Mouse (Mus musculus): ENCODE data around the gene Faim. TPM values are rescaled to one million over a fixed set of nuclear protein-coding genes. Genes with fewer than 3 reads are reported as not detected.

The Faim gene
- polyA plus RNA-seq, 1 experiment from 2014 or later, result 16.2 TPM

DNA sequence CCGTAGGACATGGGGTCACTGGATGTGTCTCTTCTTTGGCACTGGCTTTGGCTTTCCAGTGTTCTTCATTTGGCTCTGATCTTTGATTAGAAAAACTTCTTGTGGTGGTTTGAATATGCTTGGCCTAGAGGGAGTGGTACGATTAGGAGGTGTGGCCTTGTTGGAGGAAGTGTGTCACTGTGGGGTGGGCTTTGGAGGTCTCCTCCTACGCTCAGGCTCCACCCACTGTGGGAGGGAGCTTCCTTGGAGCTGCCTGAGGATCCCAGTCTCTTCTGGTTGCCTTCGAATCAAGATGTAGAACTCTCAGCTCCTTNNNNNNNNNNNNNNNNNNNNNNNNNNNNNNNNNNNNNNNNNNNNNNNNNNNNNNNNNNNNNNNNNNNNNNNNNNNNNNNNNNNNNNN, 35.6 kb downstream of the Faim start:
- no peak overlapping the region for H3K9ac ChIP-seq (replicated peaks)

DNA sequence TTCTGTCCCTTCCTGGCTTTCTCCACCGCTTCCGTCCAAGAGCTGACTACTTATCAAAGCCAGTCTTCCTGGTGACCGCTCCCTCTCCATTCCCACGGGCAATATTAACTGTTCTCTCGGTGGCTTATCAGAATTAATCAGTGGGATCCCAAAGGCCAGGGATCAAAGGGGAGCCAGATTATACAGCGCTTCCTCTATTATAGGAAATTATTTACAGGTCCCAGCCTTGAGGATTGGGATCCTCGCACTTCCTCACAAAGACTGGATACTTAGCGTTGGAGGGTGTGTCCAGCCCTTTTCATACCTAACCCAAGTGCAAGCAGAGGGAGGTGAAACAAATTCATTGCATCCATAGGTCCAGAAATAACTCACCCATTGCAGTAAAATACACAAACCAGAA, 45.9 kb downstream of the Faim start:
- ATAC-seq (no peak), DNase-seq (no peak)
- no peak overlapping the region for H3K4me3 ChIP-seq (ENCODE audit: low read depth, low read length)
- no peaks in the 10 kb centered on the region for H3K4me1 ChIP-seq (ENCODE audit: insufficient read depth)
- no peak overlapping the region for H3K27ac ChIP-seq (ENCODE audit: low read depth)
- no peaks in the 10 kb centered on the region for H3K9me3 ChIP-seq (ENCODE audit: low read length)
- 72% methylated on average over 8 of the region's 8 CpGs for WGBS (ENCODE audit: insufficient replicate concordance)
- no peaks in the 10 kb centered on the region for H3K27me3 ChIP-seq (ENCODE audit: insufficient read depth, low read length)
- H3K4me2 ChIP-seq (ENCODE audit: low read depth, low read length), result no peak overlapping the region
- no peaks in the 10 kb centered on the region for H3K36me3 ChIP-seq (replicated peaks; ENCODE audit: insufficient read depth, low read length)
- TF ChIP-seq EP300 (IDR thresholded peaks at IDR 0.05; ENCODE audit: low read depth), result no peak
- TF ChIP-seq CTCF (IDR thresholded peaks at IDR 0.05; ENCODE audit: low read depth), result no peak
- no peak overlapping the region for H3K9ac ChIP-seq (replicated peaks)

More for the DNA sequence above, 35.6 kb downstream of the Faim start:
- no peak overlapping the region for H3K4me3 ChIP-seq (ENCODE audit: low read depth, low read length)
- no peaks in the 10 kb centered on the region for H3K9me3 ChIP-seq (ENCODE audit: low read length)
- H3K4me1 ChIP-seq (ENCODE audit: insufficient read depth), result no peaks in the 10 kb centered on the region
- TF ChIP-seq EP300 (IDR thresholded peaks at IDR 0.05; ENCODE audit: low read depth) (no peak), CTCF (IDR thresholded peaks at IDR 0.05; ENCODE audit: low read depth) (no peak)
- no peak overlapping the region for H3K27ac ChIP-seq (ENCODE audit: low read depth)
- H3K36me3 ChIP-seq (replicated peaks; ENCODE audit: insufficient read depth, low read length), result no peaks in the 10 kb centered on the region
- no peak overlapping the region for H3K4me2 ChIP-seq (ENCODE audit: low read depth, low read length)
- no peak for DNase-seq
- no peak for ATAC-seq
- H3K27me3 ChIP-seq (ENCODE audit: insufficient read depth, low read length), result no peaks in the 10 kb centered on the region
- 69% methylated on average over 4 of the region's 4 CpGs for WGBS (ENCODE audit: insufficient replicate concordance)

DNA sequence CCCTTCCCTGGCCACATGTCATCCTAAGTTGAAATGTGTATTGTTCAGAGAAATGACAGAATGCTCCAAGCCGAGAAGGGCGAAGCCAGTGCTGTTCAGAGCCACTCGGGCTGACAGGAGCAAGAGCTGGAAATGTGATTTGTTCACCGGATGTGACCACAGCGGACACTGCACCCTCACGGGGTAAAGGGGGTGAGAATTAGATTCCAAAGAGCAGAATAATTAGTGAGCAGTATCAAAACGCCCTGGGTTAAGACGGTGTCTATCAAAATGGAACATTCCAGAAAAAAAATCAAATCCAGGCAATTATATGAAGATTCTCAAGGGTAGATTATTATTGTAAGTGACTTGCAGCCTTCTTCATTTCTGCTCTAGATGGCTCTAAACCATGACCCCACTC, 47.9 kb downstream of the Faim start:
- H3K27me3 ChIP-seq (ENCODE audit: insufficient read depth, low read length), result no peaks in the 10 kb centered on the region
- H3K4me2 ChIP-seq (ENCODE audit: low read depth, low read length), result no peak overlapping the region
- H3K9me3 ChIP-seq (ENCODE audit: low read length), result no peaks in the 10 kb centered on the region
- ATAC-seq (no peak), DNase-seq (no peak)
- H3K4me1 ChIP-seq (ENCODE audit: insufficient read depth), result no peaks in the 10 kb centered on the region
- TF ChIP-seq EP300 (IDR thresholded peaks at IDR 0.05; ENCODE audit: low read depth) (no peak), CTCF (IDR thresholded peaks at IDR 0.05; ENCODE audit: low read depth) (no peak)
- WGBS (ENCODE audit: insufficient replicate concordance), result 80% methylated on average over 8 of the region's 8 CpGs
- no peak overlapping the region for H3K4me3 ChIP-seq (ENCODE audit: low read depth, low read length)
- no peak overlapping the region for H3K27ac ChIP-seq (ENCODE audit: low read depth)
- peaks cover 8% of the 10 kb centered on the region; the same call in 1 of the 2 replicates for H3K36me3 ChIP-seq (replicated peaks; ENCODE audit: insufficient read depth, low read length)
- H3K9ac ChIP-seq (replicated peaks), result no peak overlapping the region

DNA sequence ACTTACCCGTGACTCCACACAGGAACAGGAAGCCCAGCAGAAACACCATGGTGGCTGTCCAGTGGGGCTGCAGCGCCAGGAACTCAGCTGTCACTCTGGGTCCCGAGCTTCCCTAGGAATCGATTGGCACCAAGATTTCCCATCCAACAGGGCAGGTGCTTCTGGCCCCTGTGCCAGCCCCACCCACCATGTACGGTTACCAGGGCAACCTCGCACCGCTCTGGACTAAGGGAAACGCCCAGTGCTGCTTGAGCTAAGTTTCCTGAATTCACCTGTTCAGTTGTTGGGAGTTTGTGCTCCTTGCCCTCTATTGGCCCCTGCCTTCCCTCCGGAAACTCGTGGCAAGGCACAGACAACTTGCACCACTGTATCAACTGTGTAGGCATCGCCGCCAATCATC, 49.4 kb downstream of the Faim start, which contains the start of gene Gm1123:
Gm1123 (minus strand) TSS at position 141 of the 400 bp plus-strand sequence.
- Histone ChIP-seq H3K36me3 (replicated peaks; ENCODE audit: insufficient read depth, low read length) (peaks cover 14% of the 10 kb centered on the region; the same call in 1 of the 2 replicates), H3K4me1 (ENCODE audit: insufficient read depth) (no peaks in the 10 kb centered on the region), H3K27ac (ENCODE audit: low read depth) (no peak within 1 kb of the TSS), H3K9me3 (ENCODE audit: low read length) (no peaks in the 10 kb centered on the region), H3K27me3 (ENCODE audit: insufficient read depth, low read length) (no peaks in the 10 kb centered on the region), H3K9ac (replicated peaks) (no peak within 1 kb of the TSS), H3K4me3 (ENCODE audit: low read depth, low read length) (no peak within 1 kb of the TSS), H3K4me2 (ENCODE audit: low read depth, low read length) (no peak within 1 kb of the TSS)
- 83% methylated on average over 12 of the region's 12 CpGs for whole genome bisulfite sequencing (ENCODE audit: insufficient replicate concordance)
- TF ChIP-seq CTCF (IDR thresholded peaks at IDR 0.05; ENCODE audit: low read depth) (no peak), EP300 (IDR thresholded peaks at IDR 0.05; ENCODE audit: low read depth) (no peak)
- DNase-seq, result no peak
- no peak for ATAC-seq

DNA sequence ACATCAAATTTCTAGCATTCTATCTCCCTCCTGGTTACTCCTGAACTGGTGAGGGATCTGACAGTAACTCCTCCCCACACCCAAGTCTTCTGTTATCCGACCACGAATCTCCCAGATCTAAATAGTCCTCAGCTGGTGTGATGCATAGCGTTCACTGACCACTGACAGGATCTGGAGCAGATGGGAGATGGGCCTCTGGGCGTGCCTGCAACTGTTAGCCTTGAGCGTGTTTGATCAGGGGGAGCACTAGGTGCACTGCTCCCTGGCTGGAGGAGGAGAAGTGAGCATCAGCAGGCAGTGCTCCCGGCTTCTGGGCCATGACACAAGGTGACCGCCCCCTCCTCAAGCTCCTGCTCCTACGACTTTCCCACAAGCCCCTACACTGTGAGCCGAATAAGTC, 55.8 kb downstream of the Faim start:
- Histone ChIP-seq H3K36me3 (replicated peaks; ENCODE audit: insufficient read depth, low read length) (peaks cover 33% of the 10 kb centered on the region), H3K27ac (ENCODE audit: low read depth) (no peak overlapping the region), H3K9ac (replicated peaks) (no peak overlapping the region), H3K4me2 (ENCODE audit: low read depth, low read length) (no peak overlapping the region), H3K4me3 (ENCODE audit: low read depth, low read length) (no peak overlapping the region), H3K9me3 (ENCODE audit: low read length) (no peaks in the 10 kb centered on the region), H3K4me1 (ENCODE audit: insufficient read depth) (no peaks in the 10 kb centered on the region), H3K27me3 (ENCODE audit: insufficient read depth, low read length) (no peaks in the 10 kb centered on the region)
- no peak for ATAC-seq
- TF ChIP-seq CTCF (IDR thresholded peaks at IDR 0.05; ENCODE audit: low read depth) (no peak), EP300 (IDR thresholded peaks at IDR 0.05; ENCODE audit: low read depth) (no peak)
- DNase-seq, result no peak
- 82% methylated on average over 9 of the region's 9 CpGs for WGBS (ENCODE audit: insufficient replicate concordance)

DNA sequence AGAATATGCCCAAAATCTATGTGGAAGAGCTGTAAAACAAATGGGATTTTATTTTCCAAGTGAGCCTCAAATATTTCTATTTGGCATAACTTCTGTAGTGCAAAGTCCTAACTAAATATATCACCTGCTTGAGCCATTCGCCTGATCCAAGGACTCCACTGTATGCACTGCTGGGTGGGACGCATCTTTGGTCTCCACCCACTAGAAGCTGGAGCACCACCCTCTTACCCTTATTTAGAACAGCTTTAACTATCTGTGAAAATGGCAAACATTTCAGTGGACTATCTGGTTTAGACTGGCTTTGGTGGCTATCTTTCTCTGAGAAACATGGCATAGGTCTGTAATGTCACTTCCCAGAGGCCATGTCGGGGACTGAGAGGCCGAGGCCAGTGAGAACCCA, 56.5 kb downstream of the Faim start:
- H3K4me3 ChIP-seq (ENCODE audit: low read depth, low read length), result no peak overlapping the region
- DNase-seq (no peak), ATAC-seq (no peak)
- TF ChIP-seq CTCF (IDR thresholded peaks at IDR 0.05; ENCODE audit: low read depth), result no peak
- no peak for TF ChIP-seq EP300 (IDR thresholded peaks at IDR 0.05; ENCODE audit: low read depth)
- no peak overlapping the region for H3K4me2 ChIP-seq (ENCODE audit: low read depth, low read length)
- H3K27me3 ChIP-seq (ENCODE audit: insufficient read depth, low read length), result no peaks in the 10 kb centered on the region
- no peak overlapping the region for H3K27ac ChIP-seq (ENCODE audit: low read depth)
- no peaks in the 10 kb centered on the region for H3K9me3 ChIP-seq (ENCODE audit: low read length)
- WGBS (ENCODE audit: insufficient replicate concordance), result 86% methylated on average over 4 of the region's 4 CpGs
- H3K36me3 ChIP-seq (replicated peaks; ENCODE audit: insufficient read depth, low read length), result peaks cover 32% of the 10 kb centered on the region
- H3K4me1 ChIP-seq (ENCODE audit: insufficient read depth), result no peaks in the 10 kb centered on the region
- no peak overlapping the region for H3K9ac ChIP-seq (replicated peaks)

DNA sequence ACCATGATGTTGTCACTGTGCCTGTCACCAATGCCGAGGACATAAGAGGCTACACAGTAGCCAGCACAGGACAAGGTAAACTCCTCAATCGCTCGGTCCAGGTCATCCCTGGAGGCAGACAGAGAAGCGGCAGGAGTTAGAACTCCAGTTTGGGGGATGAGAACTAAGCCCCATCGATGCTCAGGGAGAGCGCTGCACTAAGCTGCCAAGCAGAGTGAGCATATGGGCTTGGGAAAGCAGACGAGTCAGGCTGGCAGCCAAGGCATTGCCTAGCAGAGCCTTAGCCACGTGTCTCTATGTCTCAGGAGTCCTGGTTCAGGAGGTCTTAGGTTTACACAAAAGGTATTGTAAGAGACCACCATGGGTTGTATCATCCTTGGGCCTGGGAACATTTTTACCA, 58.6 kb downstream of the Faim start:
- peaks cover 21% of the 10 kb centered on the region for H3K36me3 ChIP-seq (replicated peaks; ENCODE audit: insufficient read depth, low read length)
- H3K9ac ChIP-seq (replicated peaks), result no peak overlapping the region
- ATAC-seq, result no peak
- no peaks in the 10 kb centered on the region for H3K4me1 ChIP-seq (ENCODE audit: insufficient read depth)
- no peak overlapping the region for H3K4me2 ChIP-seq (ENCODE audit: low read depth, low read length)
- 88% methylated on average over 8 of the region's 8 CpGs for WGBS (ENCODE audit: insufficient replicate concordance)
- H3K9me3 ChIP-seq (ENCODE audit: low read length), result no peaks in the 10 kb centered on the region
- no peaks in the 10 kb centered on the region for H3K27me3 ChIP-seq (ENCODE audit: insufficient read depth, low read length)
- no peak for DNase-seq
- TF ChIP-seq EP300 (IDR thresholded peaks at IDR 0.05; ENCODE audit: low read depth) (no peak), CTCF (IDR thresholded peaks at IDR 0.05; ENCODE audit: low read depth) (no peak)
- no peak overlapping the region for H3K4me3 ChIP-seq (ENCODE audit: low read depth, low read length)
- H3K27ac ChIP-seq (ENCODE audit: low read depth), result no peak overlapping the region

Data from liver, postnatal 0 days (tissue).